ENCODE assay signal across 14 mouse cellular contexts in the genomic region with DNA sequence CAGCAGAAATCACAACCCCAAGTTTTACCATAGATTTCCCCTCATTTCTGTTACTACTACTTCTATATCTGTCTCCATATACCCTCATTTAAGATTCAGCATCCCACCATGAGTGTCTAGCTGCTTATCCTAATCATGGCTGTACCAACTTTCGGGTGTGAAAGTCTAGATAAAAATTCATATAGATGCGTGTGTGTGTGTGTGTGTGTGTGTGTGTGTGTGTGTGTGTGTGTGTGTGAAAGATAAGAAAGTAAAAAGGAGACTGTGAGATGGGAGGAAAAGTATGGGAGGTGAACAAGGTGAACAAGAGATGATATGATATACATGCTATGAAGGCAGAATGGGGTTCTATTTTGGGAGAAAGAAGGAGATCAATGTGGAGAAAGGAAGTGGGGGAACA.
"Had no signal": no experiment of that assay in that cellular context is flagged by ENCODE, and none has a peak within 500 bp of the region (broad histone marks: within the 10 kb centered on the region; RNA-seq: fewer than 3 reads in every experiment).

No protein-coding gene starts in this region.

- H3K27me3 ChIP-seq: limb, embryonic 15.5 days had no signal

- H3K4me2 ChIP-seq: limb, embryonic 15.5 days; lung, embryonic 14.5 days; midbrain, embryonic 13.5 days had no signal

- H3K27ac ChIP-seq: limb, embryonic 15.5 days; macrophage; midbrain, embryonic 13.5 days; stomach, postnatal 0 days had no signal

- ATAC-seq: intestine, embryonic 16.5 days; midbrain, embryonic 13.5 days had no signal

- H3K9me3 ChIP-seq: limb, embryonic 15.5 days; midbrain, embryonic 13.5 days had no signal

- H3K4me1 ChIP-seq: limb, embryonic 15.5 days had no signal

- DNase-seq: kidney, adult 8-10 months; kidney, postnatal 25 days; layer of hippocampus, adult 9-11 months; layer of hippocampus, postnatal 36 days; lung, embryonic 14.5 days; lung, postnatal 10 days; right cerebral cortex, adult 18-20 months; right cerebral cortex, postnatal 25 days; thymus, postnatal 4 days had no signal

- H3K36me3 ChIP-seq: limb, embryonic 15.5 days; midbrain, embryonic 13.5 days had no signal

- H3K4me3 ChIP-seq: limb, embryonic 15.5 days; midbrain, embryonic 13.5 days had no signal

- H3K9ac ChIP-seq: limb, embryonic 15.5 days; lung, embryonic 14.5 days; midbrain, embryonic 13.5 days had no signal
